Mouse (Mus musculus) embryonic fibroblast, embryonic 13.5 days (primary cell): ENCODE measurements around the gene Olfr1434. TPM values are rescaled to one million over a fixed set of nuclear protein-coding genes. Genes with fewer than 3 reads are reported as not detected.
"Not testable (repeated sequence)": the region's sequence is repeated elsewhere in the genome, so short reads cannot be mapped to it uniquely, and the experiment has no call there.

ENCODE experiments used
- H3K27ac ChIP-seq: 2 replicates; pipeline ENCODE4 v1.5.1; 2012; ENCODE audit warnings: low read length, control low read depth, inconsistent platforms; ENCODE audit not compliant: insufficient read depth
- H3K4me1 ChIP-seq: 2 replicates; pipeline ENCODE4 v1.6.1; 2011; ENCODE audit warnings: low read length; ENCODE audit not compliant: control insufficient read depth, insufficient read depth
- H3K4me3 ChIP-seq: 2 replicates; pipeline ENCODE4 v1.5.1; 2011; ENCODE audit warnings: mild to moderate bottlenecking, control low read depth, low read length; ENCODE audit not compliant: insufficient read depth
- CTCF ChIP-seq: IDR thresholded peaks from 2 replicates; pipeline ENCODE4 v1.5.1; 2011; ENCODE audit warnings: mild to moderate bottlenecking, control low read depth, low read length, moderate library complexity, borderline replicate concordance; ENCODE audit not compliant: insufficient read depth
- POLR2A ChIP-seq: IDR thresholded peaks from 2 replicates; pipeline ENCODE4 v1.6.1; 2011; ENCODE audit warnings: low read depth, mild to moderate bottlenecking, control low read depth, low read length, moderate library complexity
- polyA plus RNA-seq: library from polyadenylated mRNA; stranded (reverse); fragments of >200 nt; gene quantifications from 2 replicates; pipeline ENCODE4 v1.2.4, GENCODE M21; 2011; ENCODE audit warnings: low read depth; ENCODE audit not compliant: missing spikeins, insufficient read length

Olfr1434 gene
- polyA plus RNA-seq, result not detected in 2 replicates

DNA sequence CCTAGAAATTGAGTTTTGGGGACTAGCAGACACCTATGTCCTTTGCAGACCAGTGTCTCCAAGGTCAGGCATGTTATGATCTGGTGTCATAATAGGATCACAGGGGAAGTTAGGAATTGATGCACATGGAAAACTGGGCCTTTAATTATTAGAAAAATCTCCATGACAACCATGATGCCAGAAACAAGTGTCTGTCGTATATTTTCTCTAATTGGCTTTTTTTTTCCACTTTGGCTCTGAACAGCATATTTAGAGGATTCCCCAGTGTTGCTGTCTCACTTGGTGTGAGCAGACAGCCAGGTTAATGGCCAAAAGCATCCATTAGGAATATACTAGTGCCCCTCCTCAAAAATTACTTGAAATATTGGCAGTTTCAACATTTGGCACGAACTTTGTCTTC, at the start of gene Olfr1434:
Gene Olfr1434, plus strand, starts transcription at position 301 of the 400 bp plus-strand sequence.
- H3K27ac ChIP-seq, result no peak within 1 kb of the TSS
- no peaks in the 10 kb centered on the region for H3K4me1 ChIP-seq
- no peak within 1 kb of the TSS for H3K4me3 ChIP-seq
- TF ChIP-seq CTCF (no peak), POLR2A (no peak)

DNA sequence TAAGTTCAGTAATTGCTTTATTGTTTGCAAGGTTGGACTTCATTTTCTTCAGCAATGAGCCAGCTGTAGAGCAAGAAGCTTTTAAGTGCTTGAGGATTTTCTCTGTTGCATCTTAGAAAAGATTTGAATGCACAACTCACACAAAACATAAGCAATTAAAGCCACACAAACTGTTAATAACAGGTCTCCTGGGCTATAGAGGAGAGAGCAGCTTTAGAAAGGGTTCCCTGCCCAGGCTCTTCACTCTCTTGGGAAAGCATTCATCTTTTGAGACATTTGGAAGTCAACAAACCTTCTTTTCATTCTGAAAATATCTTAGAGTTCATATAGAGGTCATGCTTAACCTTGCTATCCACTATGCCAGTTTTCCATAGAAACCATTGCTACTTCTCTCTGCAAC, 47.2 kb upstream of the Olfr1434 start, which contains the start of gene Olfr1432:
Gene Olfr1432, minus strand, starts transcription at position 101 of the 400 bp plus-strand sequence.
- not testable (repeated sequence) for H3K4me3 ChIP-seq, H3K27ac ChIP-seq, H3K4me1 ChIP-seq

DNA sequence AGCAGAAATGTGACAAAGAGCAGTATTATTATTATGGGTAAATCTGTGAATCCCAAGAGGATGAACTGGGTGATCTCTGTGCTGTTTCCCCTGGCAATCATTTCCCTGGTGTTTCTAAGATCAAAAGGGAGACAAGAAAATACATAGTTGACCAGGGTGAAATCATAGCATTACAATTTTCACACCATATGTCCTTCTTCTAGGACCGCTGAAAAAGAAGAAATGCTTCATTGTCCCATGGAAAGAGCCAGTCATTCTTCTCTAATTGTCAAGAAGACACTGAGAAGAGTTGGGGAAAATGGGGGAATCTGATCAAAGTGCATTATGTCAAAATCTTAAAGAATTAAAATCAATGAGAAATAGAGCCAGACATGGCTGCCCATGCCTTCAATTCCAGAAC, 38.1 kb upstream of the Olfr1434 start, which contains the start of gene Olfr262:
Gene Olfr262, minus strand, starts transcription at position 101 of the 400 bp plus-strand sequence.
- H3K4me1 ChIP-seq, result no peaks in the 10 kb centered on the region
- no peak for TF ChIP-seq CTCF

DNA sequence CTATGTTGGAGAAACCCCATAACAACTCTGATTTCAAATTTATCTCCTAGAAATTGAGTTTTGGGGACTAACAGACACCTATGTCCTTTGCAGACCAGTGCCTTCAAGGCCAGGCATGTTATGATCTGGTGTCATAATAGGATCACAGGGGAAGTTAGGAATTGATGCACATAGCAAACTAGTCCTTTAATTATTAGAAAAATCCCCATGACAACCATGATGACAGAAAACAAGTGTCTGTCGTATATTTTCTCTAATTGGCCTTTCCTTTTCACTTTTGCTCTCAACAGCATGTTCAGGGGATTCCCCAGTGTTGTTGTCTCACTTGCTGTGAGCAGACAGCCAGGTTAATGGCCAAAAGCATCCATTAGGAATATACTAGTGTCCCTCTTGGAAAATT, 18.9 kb upstream of the Olfr1434 start, which contains the start of gene Olfr235:
Gene Olfr235, plus strand, starts transcription at position 301 of the 400 bp plus-strand sequence.
- H3K4me3 ChIP-seq, result no peak within 1 kb of the TSS
- H3K4me1 ChIP-seq, result no peaks in the 10 kb centered on the region
- no peak within 1 kb of the TSS for H3K27ac ChIP-seq
- TF ChIP-seq CTCF, result no peak
- no peak for TF ChIP-seq POLR2A

More for the DNA sequence above, 38.1 kb upstream of the Olfr1434 start, which contains the start of gene Olfr262:
- Histone ChIP-seq H3K27ac (no peak within 1 kb of the TSS), H3K4me3 (no peak within 1 kb of the TSS)

DNA sequence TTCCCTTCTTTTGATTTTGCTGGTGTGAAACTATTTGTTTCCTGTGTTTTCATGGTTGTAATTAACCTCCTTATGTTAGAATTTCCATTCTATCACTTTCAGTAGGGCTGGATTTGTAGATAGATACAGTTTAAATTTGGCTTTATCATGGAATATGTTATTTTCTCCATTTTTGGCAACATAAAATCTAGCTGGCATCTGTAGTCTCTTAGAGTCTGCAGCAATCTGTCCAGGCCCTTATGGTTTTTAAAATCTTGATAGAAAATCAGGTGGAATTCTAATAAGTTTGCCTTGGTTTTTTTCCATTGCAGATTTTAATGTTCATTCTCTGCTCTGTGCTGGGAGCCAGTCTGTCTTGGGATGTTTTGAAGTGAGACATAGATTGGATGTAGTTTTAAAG, 13.3 kb downstream of the Olfr1434 start:
- Histone ChIP-seq H3K4me3 (no peak overlapping the region), H3K27ac (no peak overlapping the region), H3K4me1 (no peaks in the 10 kb centered on the region)
- no peak for TF ChIP-seq POLR2A
- TF ChIP-seq CTCF, result no peak

DNA sequence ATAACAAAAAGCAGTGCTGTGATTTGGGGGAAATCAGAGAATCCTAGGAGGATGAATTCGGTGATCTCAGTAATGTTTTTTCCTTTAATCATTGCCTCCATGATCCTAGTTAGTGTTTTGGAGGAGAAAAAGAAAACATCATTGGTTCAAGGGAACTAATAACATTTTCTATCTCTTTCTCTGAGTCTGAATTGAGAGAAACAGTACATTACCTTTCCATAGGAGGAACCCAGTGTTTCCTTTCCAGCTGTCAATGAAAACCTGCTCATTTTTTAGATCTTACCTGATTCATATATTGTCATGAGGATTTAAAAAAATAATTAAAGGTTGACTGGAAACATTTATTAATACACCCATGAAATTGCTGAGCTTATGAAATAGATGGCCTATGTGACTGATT, 19.4 kb downstream of the Olfr1434 start, which contains the start of gene Olfr1436:
Gene Olfr1436, minus strand, starts transcription at position 101 of the 400 bp plus-strand sequence.
- not testable (repeated sequence) for H3K4me1 ChIP-seq, H3K4me3 ChIP-seq, H3K27ac ChIP-seq

DNA sequence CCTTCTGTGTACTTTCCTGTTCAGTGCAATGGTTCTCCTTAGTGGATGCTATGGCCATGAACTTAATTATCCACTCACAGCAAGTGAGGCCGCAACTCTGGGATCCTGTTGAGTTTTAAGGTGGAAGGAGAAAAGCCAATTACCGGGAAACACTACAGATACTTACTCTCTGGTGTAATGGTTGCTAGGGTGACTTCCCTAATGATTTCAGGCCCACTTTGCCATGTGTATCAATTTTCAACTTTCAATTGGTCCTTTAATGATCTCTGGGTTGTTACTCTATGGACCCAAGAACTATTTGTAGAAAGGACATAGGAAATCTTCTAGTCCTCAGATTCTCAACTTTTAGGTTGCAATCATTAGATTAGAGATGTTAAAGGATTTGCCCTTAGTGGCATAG, 45.3 kb downstream of the Olfr1434 start, which contains the start of gene Olfr1437:
Gene Olfr1437, minus strand, starts transcription at position 101 of the 400 bp plus-strand sequence.
- TF ChIP-seq CTCF (no peak), POLR2A (no peak)
- Histone ChIP-seq H3K27ac (no peak within 1 kb of the TSS), H3K4me3 (no peak within 1 kb of the TSS), H3K4me1 (no peaks in the 10 kb centered on the region)

Other genes with a start within 250 kb of the Olfr1434 start
- gene Olfr1423, start 238.5 kb upstream of the Olfr1434 start, polyA plus RNA-seq, result not detected in 2 replicates
- not detected in 2 replicates for gene Olfr1424, start 217.2 kb upstream of the Olfr1434 start, polyA plus RNA-seq
- not detected in 2 replicates for gene Olfr1425, start 202.1 kb upstream of the Olfr1434 start, polyA plus RNA-seq
- gene Olfr1426, start 187.8 kb upstream of the Olfr1434 start, polyA plus RNA-seq, result not detected in 2 replicates
- gene Olfr1427, start 176.5 kb upstream of the Olfr1434 start, polyA plus RNA-seq, result not detected in 2 replicates
- not detected in 2 replicates for gene Olfr1428, start 164.0 kb upstream of the Olfr1434 start, polyA plus RNA-seq
- not detected in 2 replicates for gene Olfr76, start 156.7 kb upstream of the Olfr1434 start, polyA plus RNA-seq
- gene Olfr1555-ps1, start 109.7 kb upstream of the Olfr1434 start, polyA plus RNA-seq, result not detected in 2 replicates
- gene Olfr1431, start 79.2 kb upstream of the Olfr1434 start, polyA plus RNA-seq, result not detected in 2 replicates
- gene Olfr1432, start 47.3 kb upstream of the Olfr1434 start, polyA plus RNA-seq, result not detected in 2 replicates
- not detected in 2 replicates for gene Olfr262, start 38.2 kb upstream of the Olfr1434 start, polyA plus RNA-seq
- not detected in 2 replicates for gene Olfr235, start 18.8 kb upstream of the Olfr1434 start, polyA plus RNA-seq
- not detected in 2 replicates for gene Olfr1436, start 19.3 kb downstream of the Olfr1434 start, polyA plus RNA-seq
- gene Olfr1437, start 45.2 kb downstream of the Olfr1434 start, polyA plus RNA-seq, result not detected in 2 replicates
- not detected in 2 replicates for gene Olfr1438-ps1, start 56.1 kb downstream of the Olfr1434 start, polyA plus RNA-seq
- not detected in 2 replicates for gene Olfr1440, start 107.4 kb downstream of the Olfr1434 start, polyA plus RNA-seq
- not detected in 2 replicates for gene Olfr1441, start 137.6 kb downstream of the Olfr1434 start, polyA plus RNA-seq
- not detected in 2 replicates for gene Pfpl, start 148.1 kb downstream of the Olfr1434 start, polyA plus RNA-seq
- gene Mpeg1, start 180.9 kb downstream of the Olfr1434 start, polyA plus RNA-seq, result 0.82 and 7.0 TPM in 2 replicates
- 6.2 and 10.4 TPM in 2 replicates for gene Dtx4, start 221.6 kb downstream of the Olfr1434 start, polyA plus RNA-seq